Mouse (Mus musculus) limb, embryonic 14.5 days (tissue): ENCODE data around the gene Polg2. TPM values are rescaled to one million over a fixed set of nuclear protein-coding genes. Genes with fewer than 3 reads are reported as not detected.

Source experiments
- ATAC-seq: fragments of 200-750 bp; cut with Nextera tagmentation; 2 replicates; pipeline ENCODE4 v1.8.0; 2017; ENCODE audit warnings: low read depth, moderate number of reproducible peaks, moderate TSS enrichment; ENCODE audit not compliant: low FRiP score
- DNase-seq: peaks from one replicate; pipeline ENCODE4 v3.0.0-alpha.2; 2015; ENCODE audit warnings: low spot score
- H3K27ac ChIP-seq: fragments of 300-500 bp; sonication (generic); replicated peaks from 2 replicates; pipeline ENCODE4 v1.5.1; 2014; ENCODE audit warnings: low read depth, mild to moderate bottlenecking, low read length, moderate library complexity, mixed read lengths
- H3K27me3 ChIP-seq: fragments of 300-500 bp; sonication (generic); 2 replicates; pipeline ENCODE4 v1.6.1; 2014; ENCODE audit warnings: low read length, mixed read lengths; ENCODE audit not compliant: control insufficient read depth, insufficient read depth
- H3K36me3 ChIP-seq: fragments of 300-500 bp; sonication (generic); 2 replicates; pipeline ENCODE4 v1.6.1; 2014; ENCODE audit warnings: mild to moderate bottlenecking, low read length, moderate library complexity, mixed read lengths; ENCODE audit not compliant: control insufficient read depth, insufficient read depth
- H3K4me1 ChIP-seq: fragments of 300-500 bp; sonication (generic); 2 replicates; pipeline ENCODE4 v1.6.1; 2014; ENCODE audit warnings: antibody characterized with exemption, low read length, mixed read lengths; ENCODE audit not compliant: control insufficient read depth, insufficient read depth
- H3K4me2 ChIP-seq: fragments of 300-500 bp; sonication (generic); replicated peaks from 2 replicates; pipeline ENCODE4 v1.6.1; 2014; ENCODE audit warnings: low read depth, mild to moderate bottlenecking, low read length, moderate library complexity; ENCODE audit not compliant: severe bottlenecking
- H3K4me3 ChIP-seq: fragments of 300-500 bp; sonication (generic); replicated peaks from 2 replicates; pipeline ENCODE4 v1.5.1; 2014; ENCODE audit warnings: low read length
- H3K9ac ChIP-seq: fragments of 300-500 bp; sonication (generic); 2 replicates; pipeline ENCODE4 v1.6.1; 2014; ENCODE audit warnings: mild to moderate bottlenecking, low read depth, low read length, moderate library complexity; ENCODE audit not compliant: severe bottlenecking
- H3K9me3 ChIP-seq: fragments of 300-500 bp; sonication (generic); 2 replicates; pipeline ENCODE4 v1.6.1; 2016; ENCODE audit warnings: low read length; ENCODE audit not compliant: control insufficient read depth
- POLR2A ChIP-seq: fragments of 200-500 bp; IDR thresholded peaks from 2 replicates; pipeline ENCODE4 v1.8.0; 2012; ENCODE audit warnings: inconsistent platforms, mild to moderate bottlenecking, moderate library complexity, borderline replicate concordance; ENCODE audit not compliant: insufficient read depth, insufficient read length; ENCODE audit errors: extremely low read depth
- WGBS: fragments of 180-500 bp; shearing (Covaris S2); extraction: QIAGEN DNeasy Blood & Tissue Kit; methylation state at CpG from one replicate; pipeline ENCODE4 v1.1.7; 2014; 5-methylcytosine and 5-hydroxymethylcytosine counted together
- polyA plus RNA-seq, 2 experiments: library from polyadenylated mRNA; depleted of rRNA in 1 of 2; stranded (reverse) in 1 of 2; unstranded in 1 of 2; fragments of >200 nt; fragmentation: Nextera tagmentation in 1 of 2; extraction: Ambion mirVana in 1 of 2; gene quantifications; 2 replicates each; pipeline versions ENCODE4 v1.2.1 to v1.2.3; 2012 to 2014

The Polg2 gene
- polyA plus RNA-seq, 2 experiments, result 12.7 to 13.6 TPM

DNA sequence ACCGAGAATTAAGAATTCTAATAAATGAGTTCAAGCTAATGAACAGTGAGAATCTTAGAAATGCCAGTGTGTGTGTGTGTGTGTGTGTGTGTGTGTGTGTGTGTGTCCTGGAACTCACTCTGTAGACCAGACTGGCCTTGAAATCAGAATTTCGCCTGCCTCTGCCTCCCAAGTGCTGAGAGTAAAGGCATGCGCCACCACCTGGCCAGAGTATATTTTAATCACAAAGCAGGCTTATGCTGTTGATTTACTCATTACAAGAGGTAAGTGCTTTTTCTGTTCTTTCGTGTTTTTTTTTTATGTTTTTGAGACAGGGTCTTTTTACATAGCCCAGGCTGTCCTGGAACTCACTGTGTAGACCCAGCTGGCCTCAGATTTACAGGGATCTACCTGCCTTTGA, 14.5 kb upstream of the Polg2 start:
- Histone ChIP-seq H3K36me3 (peaks cover 42% of the 10 kb centered on the region), H3K27ac (no peak overlapping the region), H3K4me2 (no peak overlapping the region), H3K4me1 (peaks cover 5% of the 10 kb centered on the region; the same call in 1 of the 2 replicates), H3K9ac (no peak overlapping the region), H3K4me3 (no peak overlapping the region), H3K9me3 (no peaks in the 10 kb centered on the region), H3K27me3 (no peaks in the 10 kb centered on the region)
- DNase-seq, result no peak
- TF ChIP-seq POLR2A, result no peak
- WGBS, result 75% methylated on average over 4 of the region's 4 CpGs
- ATAC-seq, result no peak

DNA sequence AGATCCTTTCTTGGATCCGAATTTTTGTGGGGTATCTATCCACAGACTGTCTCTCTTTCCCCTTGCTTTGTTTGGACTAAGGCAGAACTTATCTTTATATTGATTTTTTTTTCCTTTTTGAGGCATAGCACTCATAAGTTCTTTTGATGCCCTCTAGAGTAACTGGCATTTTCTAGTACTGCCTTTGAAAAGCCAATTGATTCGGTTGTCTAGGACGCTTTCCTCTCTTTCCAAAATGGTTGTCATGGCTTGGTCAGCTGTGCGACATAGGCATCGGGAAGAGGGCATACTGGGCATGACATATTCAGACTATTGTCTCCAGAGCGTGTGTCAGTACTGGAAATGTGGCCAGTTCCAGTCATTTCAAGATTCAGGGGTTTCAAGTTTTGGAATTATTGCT, 10.3 kb upstream of the Polg2 start:
- TF ChIP-seq POLR2A, result no peak
- DNase-seq, result peak; percentile 50
- no peaks in the 10 kb centered on the region for H3K9me3 ChIP-seq
- H3K27me3 ChIP-seq, result no peaks in the 10 kb centered on the region
- WGBS, result 3% methylated on average over 6 of the region's 6 CpGs
- peaks cover 44% of the 10 kb centered on the region for H3K36me3 ChIP-seq
- H3K4me2 ChIP-seq, result peak overlapping the region; percentile 59
- peak overlapping the region; percentile 95 for H3K4me3 ChIP-seq
- no peak for ATAC-seq
- peak overlapping the region; percentile 99 for H3K9ac ChIP-seq
- peak overlapping the region; percentile 99 for H3K27ac ChIP-seq
- peaks cover 13% of the 10 kb centered on the region for H3K4me1 ChIP-seq

DNA sequence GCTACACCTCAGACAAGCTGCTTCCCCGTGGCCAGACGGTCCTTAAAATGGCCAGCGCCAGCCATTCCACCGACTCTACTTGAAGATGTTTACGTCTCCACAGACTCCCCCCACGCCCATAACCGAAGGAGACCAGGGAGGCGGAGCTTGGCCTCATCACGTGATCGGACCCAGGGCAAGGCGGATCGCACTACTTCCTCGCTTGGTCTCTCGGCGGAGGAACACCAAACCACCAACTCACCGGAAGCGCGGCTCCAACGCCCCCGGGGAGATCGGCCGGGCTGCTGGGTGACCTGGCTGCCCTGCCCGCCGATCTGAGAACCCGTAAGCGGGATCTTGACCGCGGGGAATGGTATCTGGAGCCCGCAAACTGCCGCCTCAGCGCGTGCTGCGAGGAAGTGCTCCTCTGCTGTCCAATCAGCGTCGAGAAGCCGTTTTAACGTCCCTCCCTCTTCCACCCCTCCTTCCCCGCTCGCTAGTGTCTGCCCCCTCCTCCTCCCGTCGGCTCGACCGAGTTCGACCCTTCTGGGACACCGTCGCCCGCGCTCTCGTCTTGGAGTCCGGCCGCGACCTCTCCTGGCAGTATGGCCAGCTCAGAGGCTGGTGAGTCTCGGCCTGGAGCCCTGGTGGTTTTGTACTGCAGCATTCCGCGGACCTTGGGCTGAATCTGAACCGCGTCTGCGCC, 9.6 kb upstream of the Polg2 start, which contains the start of the genes Ddx5 and Cep95:
Ddx5 (minus strand) TSS at position 411 of the 685 bp plus-strand sequence.
Cep95 (plus strand) TSS at position 478 of the 685 bp plus-strand sequence.
- Histone ChIP-seq H3K36me3 (peaks cover 48% of the 10 kb centered on the region), H3K9me3 (no peaks in the 10 kb centered on the region), H3K27me3 (no peaks in the 10 kb centered on the region), H3K27ac (peak within 1 kb of the TSS; percentile 99), H3K4me2 (peak within 1 kb of the TSS; percentile 59), H3K9ac (peak within 1 kb of the TSS; percentile 99), H3K4me1 (peaks cover 13% of the 10 kb centered on the region), H3K4me3 (peak within 1 kb of the TSS; percentile 95)
- peak; percentile 96 for DNase-seq
- peak; percentile 80; the same call in 1 of the 2 replicates for TF ChIP-seq POLR2A
- under 1% methylated on average over 56 of the region's 58 CpGs for WGBS
- peak; percentile 94 for ATAC-seq

DNA sequence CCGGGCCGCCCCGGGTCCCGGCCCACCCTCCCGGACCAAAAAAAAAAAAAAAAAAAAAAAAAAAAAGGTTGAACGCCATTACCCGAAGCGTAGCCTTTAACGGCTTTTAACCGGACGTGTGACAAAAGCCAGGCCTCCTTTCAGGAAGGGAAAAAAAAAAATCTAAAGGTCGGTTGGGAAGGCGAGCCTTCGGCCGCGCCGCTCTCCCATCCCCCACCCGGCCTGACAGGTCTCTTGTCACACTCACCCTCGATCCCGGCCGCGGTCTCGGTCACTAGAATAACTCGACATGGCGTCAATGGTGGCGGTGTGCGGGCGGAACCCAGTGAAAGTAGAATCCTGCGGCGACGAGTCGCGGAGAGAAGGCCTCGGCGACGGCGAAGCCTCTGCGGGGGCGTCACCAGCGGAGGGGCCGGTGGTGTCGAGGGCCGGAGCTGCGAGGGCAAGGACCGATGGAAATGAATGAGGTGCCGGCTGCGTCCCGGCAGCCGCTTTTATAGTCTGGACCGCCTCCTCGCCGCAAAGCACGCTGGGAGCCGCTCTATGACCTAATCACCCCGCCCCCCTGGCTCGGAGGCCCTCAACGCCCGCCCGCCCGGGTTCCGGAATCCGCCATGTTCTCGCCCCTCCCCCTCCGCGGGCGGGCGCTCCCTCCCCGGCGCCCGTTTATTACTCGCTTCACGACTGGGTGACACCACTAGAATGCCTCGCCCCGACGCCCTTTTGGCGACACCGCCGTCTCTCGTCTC, 8.9 kb upstream of the Polg2 start:
- peak overlapping the region; percentile 95 for H3K4me3 ChIP-seq
- no peaks in the 10 kb centered on the region for H3K27me3 ChIP-seq
- ATAC-seq, result peak; percentile 81
- WGBS, result 2% methylated on average over 56 of the region's 79 CpGs
- peak; percentile 99 for TF ChIP-seq POLR2A
- peak; percentile 97 for DNase-seq
- peak overlapping the region; percentile 59 for H3K4me2 ChIP-seq
- peaks cover 49% of the 10 kb centered on the region for H3K36me3 ChIP-seq
- H3K9me3 ChIP-seq, result no peaks in the 10 kb centered on the region
- H3K4me1 ChIP-seq, result peaks cover 13% of the 10 kb centered on the region
- H3K27ac ChIP-seq, result peak overlapping the region; percentile 99
- peak overlapping the region; percentile 99 for H3K9ac ChIP-seq

GRCm38 (mm10) chr11:106787131-106788025, 8.0 kb upstream of the Polg2 start:
- Histone ChIP-seq H3K27ac (peak overlapping the region; percentile 99), H3K4me1 (peaks cover 13% of the 10 kb centered on the region), H3K36me3 (peaks cover 49% of the 10 kb centered on the region), H3K4me2 (peak overlapping the region; percentile 58), H3K9me3 (no peaks in the 10 kb centered on the region), H3K4me3 (peak overlapping the region; percentile 95), H3K27me3 (no peaks in the 10 kb centered on the region), H3K9ac (peak overlapping the region; percentile 99)
- under 1% methylated on average over 64 of the region's 65 CpGs for WGBS
- no peak for TF ChIP-seq POLR2A
- ATAC-seq (peak; percentile 34; the same call in 1 of the 2 replicates), DNase-seq (peak; percentile 93)
